Comparison of ENCODE assay signal across 8 mouse cellular contexts in genomic region chr11:102893015-102893651, GRCm38 (mm10). TPM values are rescaled to one million over a fixed set of nuclear protein-coding genes. Genes with fewer than 3 reads are reported as not detected.
DNase-seq lines count a peak whose midpoint lies in the region; ATAC-seq and TF ChIP-seq lines count a peak whose summit lies in the region.

No protein-coding gene starts in this region.

- H3K9me3 ChIP-seq in hindbrain, embryonic 16.5 days (ENCODE audit: control insufficient read depth, low read length) = no peaks in the 10 kb centered on the region
- H3K9me3 ChIP-seq in midbrain, postnatal 0 days (ENCODE audit: low read length) = no peaks in the 10 kb centered on the region
- H3K9me3 ChIP-seq in stomach, embryonic 15.5 days = no peaks in the 10 kb centered on the region

- WGBS in hindbrain, embryonic 16.5 days = 6% methylated on average over 43 of the region's 43 CpGs
- 5% methylated on average over 43 of the region's 43 CpGs for WGBS in midbrain, postnatal 0 days
- 3% methylated on average over 43 of the region's 43 CpGs for WGBS in stomach, embryonic 15.5 days

- no peak overlapping the region for H3K27ac ChIP-seq in hindbrain, embryonic 16.5 days (ENCODE audit: low read depth, low read length)
- H3K27ac ChIP-seq in midbrain, postnatal 0 days (ENCODE audit: low read depth, low read length) = no peak overlapping the region
- no peak overlapping the region for H3K27ac ChIP-seq in stomach, embryonic 15.5 days

- H3K4me1 ChIP-seq in hindbrain, embryonic 16.5 days (ENCODE audit: control insufficient read depth, insufficient read depth, low read depth, low read length) = peaks cover 5% of the 10 kb centered on the region
- H3K4me1 ChIP-seq in midbrain, postnatal 0 days (ENCODE audit: insufficient read depth, low read length) = peaks cover 3% of the 10 kb centered on the region; the same call in 1 of the 2 replicates
- peaks cover 10% of the 10 kb centered on the region; the same call in 1 of the 2 replicates for H3K4me1 ChIP-seq in stomach, embryonic 15.5 days

- DNase-seq in layer of hippocampus, adult 9-11 months = peak; percentile 47
- no peak for DNase-seq in layer of hippocampus, postnatal 36 days
- DNase-seq in cerebellum, postnatal 14 days = peak; percentile 74 to 83
- peak; percentile 45 to 65 for DNase-seq in gastrocnemius, adult 8-10 months (ENCODE audit: low spot score in 2 of 2)
- DNase-seq in liver = peak; percentile 91
- DNase-seq in midbrain, postnatal 0 days (ENCODE audit: low spot score) = peak; percentile 81

- peak; percentile 89 for TF ChIP-seq CTCF in midbrain, postnatal 0 days (IDR thresholded peaks at IDR 0.05)

- peak overlapping the region; percentile 8 for H3K9ac ChIP-seq in hindbrain, embryonic 16.5 days (ENCODE audit: low read depth, low read length)
- H3K9ac ChIP-seq in midbrain, postnatal 0 days (replicated peaks; ENCODE audit: low read length, poor library complexity, severe bottlenecking) = no peak overlapping the region
- peak overlapping the region; percentile 37 for H3K9ac ChIP-seq in stomach, embryonic 15.5 days

- peak overlapping the region; percentile 61 for H3K4me2 ChIP-seq in hindbrain, embryonic 16.5 days (ENCODE audit: low read length)
- H3K4me2 ChIP-seq in midbrain, postnatal 0 days (ENCODE audit: low read depth, low read length, poor library complexity, severe bottlenecking) = peak overlapping the region; percentile 49
- peak overlapping the region; percentile 83 for H3K4me2 ChIP-seq in stomach, embryonic 15.5 days

- H3K4me3 ChIP-seq in hindbrain, embryonic 16.5 days (ENCODE audit: low read length) = peak overlapping the region; percentile 31
- H3K4me3 ChIP-seq in midbrain, postnatal 0 days (ENCODE audit: low read depth, low read length) = peak overlapping the region; percentile 25
- H3K4me3 ChIP-seq in stomach, embryonic 15.5 days (replicated peaks) = peak overlapping the region; percentile 45

- ATAC-seq in hindbrain, embryonic 16.5 days = peak; percentile 51; the same call in 1 of the 2 replicates
- no peak for ATAC-seq in midbrain, postnatal 0 days (ENCODE audit: low FRiP score)
- ATAC-seq in stomach, embryonic 15.5 days (ENCODE audit: insufficient read depth, low FRiP score, low read depth) = peak; percentile 81

- no peaks in the 10 kb centered on the region for H3K36me3 ChIP-seq in hindbrain, embryonic 16.5 days (ENCODE audit: control insufficient read depth, insufficient read depth, low read length)
- H3K36me3 ChIP-seq in midbrain, postnatal 0 days (ENCODE audit: insufficient read depth, low read length) = no peaks in the 10 kb centered on the region
- H3K36me3 ChIP-seq in stomach, embryonic 15.5 days = no peaks in the 10 kb centered on the region

- peaks cover 41% of the 10 kb centered on the region for H3K27me3 ChIP-seq in hindbrain, embryonic 16.5 days (replicated peaks; ENCODE audit: control insufficient read depth, insufficient read depth, low read length)
- H3K27me3 ChIP-seq in midbrain, postnatal 0 days (ENCODE audit: insufficient read depth, low read length) = peaks cover 22% of the 10 kb centered on the region; the same call in 1 of the 2 replicates
- peaks cover 16% of the 10 kb centered on the region for H3K27me3 ChIP-seq in stomach, embryonic 15.5 days (replicated peaks)

RNA-seq across cellular contexts. Expression of gene Gfap, which starts 7.6 kb away (rescaled TPM):
- 100 to 1,000 TPM; 275 to 320 TPM for total RNA-seq in layer of hippocampus, postnatal 36 days (2021)
- under 1 TPM in 2 of 4 experiments, not detected in 2; 0.11 to 0.36 TPM for total RNA-seq in gastrocnemius, adult 8-10 months (2022)
- 4.8 and 15.5 TPM in 2 replicates for polyA plus RNA-seq in hindbrain, embryonic 16.5 days (2015; fragmentation: Nextera tagmentation; extraction: Ambion mirVana)
- total RNA-seq in midbrain, postnatal 0 days (2014; rRNA removed) = 19.5 and 36.4 TPM in 2 replicates
- polyA plus RNA-seq in midbrain, postnatal 0 days (2015; fragmentation: Nextera tagmentation; extraction: Ambion mirVana) = 20.6 and 24.3 TPM in 2 replicates
- polyA plus RNA-seq in stomach, embryonic 15.5 days (2015; fragmentation: Nextera tagmentation; extraction: Ambion mirVana) = 0.70 and 1.2 TPM in 2 replicates

RNA-seq across cellular contexts. Expression of gene Fam187a, which starts 8.2 kb away (rescaled TPM):
- not detected for total RNA-seq in layer of hippocampus, postnatal 36 days (2021)
- total RNA-seq in gastrocnemius, adult 8-10 months (2022) = not detected
- not detected in 2 replicates for polyA plus RNA-seq in hindbrain, embryonic 16.5 days (2015; fragmentation: Nextera tagmentation; extraction: Ambion mirVana)
- total RNA-seq in midbrain, postnatal 0 days (2014; rRNA removed) = not detected in 2 replicates
- polyA plus RNA-seq in midbrain, postnatal 0 days (2015; fragmentation: Nextera tagmentation; extraction: Ambion mirVana) = 0.12 TPM in 1 of 2 replicates, not detected in the other
- polyA plus RNA-seq in stomach, embryonic 15.5 days (2015; fragmentation: Nextera tagmentation; extraction: Ambion mirVana) = not detected in 2 replicates

RNA-seq across cellular contexts. Expression of gene Ccdc103, which starts 12.1 kb away (rescaled TPM):
- 1 to 10 TPM; 1.6 to 2.4 TPM for total RNA-seq in layer of hippocampus, postnatal 36 days (2021)
- total RNA-seq in gastrocnemius, adult 8-10 months (2022) = not detected
- polyA plus RNA-seq in hindbrain, embryonic 16.5 days (2015; fragmentation: Nextera tagmentation; extraction: Ambion mirVana) = 2.2 and 2.5 TPM in 2 replicates
- 0.33 and 1.6 TPM in 2 replicates for total RNA-seq in midbrain, postnatal 0 days (2014; rRNA removed)
- polyA plus RNA-seq in midbrain, postnatal 0 days (2015; fragmentation: Nextera tagmentation; extraction: Ambion mirVana) = 1.7 and 1.8 TPM in 2 replicates
- 1.1 TPM in 2 replicates for polyA plus RNA-seq in stomach, embryonic 15.5 days (2015; fragmentation: Nextera tagmentation; extraction: Ambion mirVana)

RNA-seq across cellular contexts. Expression of gene Eftud2, which starts 12.3 kb away (rescaled TPM):
- total RNA-seq in layer of hippocampus, postnatal 36 days (2021) = 100 to 1,000 TPM; 129 to 131 TPM
- total RNA-seq in gastrocnemius, adult 8-10 months (2022) = 10 to 100 TPM; 19.9 to 25.3 (median 23.8) TPM
- 127 and 140 TPM in 2 replicates for polyA plus RNA-seq in hindbrain, embryonic 16.5 days (2015; fragmentation: Nextera tagmentation; extraction: Ambion mirVana)
- total RNA-seq in midbrain, postnatal 0 days (2014; rRNA removed) = 63.0 and 69.8 TPM in 2 replicates
- polyA plus RNA-seq in midbrain, postnatal 0 days (2015; fragmentation: Nextera tagmentation; extraction: Ambion mirVana) = 104 and 105 TPM in 2 replicates
- polyA plus RNA-seq in stomach, embryonic 15.5 days (2015; fragmentation: Nextera tagmentation; extraction: Ambion mirVana) = 155 and 169 TPM in 2 replicates

RNA-seq across cellular contexts. Expression of gene Kif18b, which starts 31.8 kb away (rescaled TPM):
- under 1 TPM; 0.27 to 0.40 TPM for total RNA-seq in layer of hippocampus, postnatal 36 days (2021)
- total RNA-seq in gastrocnemius, adult 8-10 months (2022) = not detected
- 2.0 and 2.3 TPM in 2 replicates for polyA plus RNA-seq in hindbrain, embryonic 16.5 days (2015; fragmentation: Nextera tagmentation; extraction: Ambion mirVana)
- total RNA-seq in midbrain, postnatal 0 days (2014; rRNA removed) = 3.8 and 6.3 TPM in 2 replicates
- polyA plus RNA-seq in midbrain, postnatal 0 days (2015; fragmentation: Nextera tagmentation; extraction: Ambion mirVana) = 0.46 and 0.60 TPM in 2 replicates
- 9.5 TPM in 2 replicates for polyA plus RNA-seq in stomach, embryonic 15.5 days (2015; fragmentation: Nextera tagmentation; extraction: Ambion mirVana)

Comparison
In these comparisons a context has a peak if more than half of its experiments do, and no peak if none do; other contexts are left out.
1. DNase-seq: peak in layer of hippocampus, adult 9-11 months (single experiment), cerebellum, postnatal 14 days (2 of 2), gastrocnemius, adult 8-10 months (2 of 2), liver (single experiment) and midbrain, postnatal 0 days (single experiment); none in layer of hippocampus, postnatal 36 days (0 of 2).
2. RNA of gene Gfap, which starts 7.6 kb away (total RNA-seq): 275 to 320 TPM in layer of hippocampus, postnatal 36 days and 19.5 to 36.4 TPM in midbrain, postnatal 0 days; 0.11 to 0.36 TPM in gastrocnemius, adult 8-10 months; every median in the first group is over 10 times any median in the second.
3. Peak in every context shown above with its lines, with median percentiles within 50 percentile points of each other: H3K4me2 ChIP-seq and H3K4me3 ChIP-seq.